25 mouse cellular contexts compared by ENCODE assay signal in genomic region chr3:42213163-42213562, GRCm38 (mm10).
"Had no signal": no experiment of that assay in that cellular context is flagged by ENCODE, and none has a peak within 500 bp of the region (broad histone marks: within the 10 kb centered on the region; RNA-seq: fewer than 3 reads in every experiment).

No protein-coding gene starts in this region.

- H3K4me3 ChIP-seq: gastrocnemius, adult 2 months; heart, embryonic 10.5 days; heart, embryonic 12.5 days; hindbrain, embryonic 10.5 days; hindbrain, embryonic 12.5 days; intestine, embryonic 15.5 days; layer of hippocampus, adult 2 months; left cerebral cortex, adult 2 months; limb, embryonic 13.5 days; limb, embryonic 15.5 days; liver, embryonic 12.5 days had no signal

- ATAC-seq: hindbrain, embryonic 16.5 days; inflammation-experienced regulatory T-cells, adult 6 months; intestine, embryonic 15.5 days; intestine, postnatal 0 days; liver, embryonic 12.5 days had no signal

- H3K27ac ChIP-seq: gastrocnemius, adult 2 months; heart, embryonic 10.5 days; hindbrain, embryonic 10.5 days; hindbrain, embryonic 12.5 days; hindbrain, embryonic 14.5 days; intestine, embryonic 15.5 days; layer of hippocampus, adult 2 months; left cerebral cortex, adult 2 months; limb, embryonic 13.5 days; limb, embryonic 15.5 days; liver, embryonic 12.5 days had no signal

- H3K27me3 ChIP-seq: heart, embryonic 12.5 days; hindbrain, embryonic 12.5 days; intestine, embryonic 15.5 days; limb, embryonic 13.5 days; limb, embryonic 15.5 days; liver, embryonic 12.5 days had no signal

- DNase-seq: gastrocnemius, adult 2 months; gastrocnemius, postnatal 10 days; gastrocnemius, postnatal 25 days; heart, postnatal 10 days; heart, postnatal 4 days; kidney, adult 18-20 months; kidney, adult 8-10 months; kidney, postnatal 10 days; kidney, postnatal 25 days; kidney, postnatal 4 days; left cerebral cortex, postnatal 4 days had no signal

- H3K36me3 ChIP-seq: heart, embryonic 10.5 days; heart, embryonic 12.5 days; hindbrain, embryonic 10.5 days; hindbrain, embryonic 12.5 days; intestine, embryonic 15.5 days; limb, embryonic 13.5 days; limb, embryonic 15.5 days; liver, embryonic 12.5 days had no signal

- H3K9ac ChIP-seq: heart, embryonic 12.5 days; hindbrain, embryonic 12.5 days; hindbrain, embryonic 14.5 days; intestine, embryonic 15.5 days; limb, embryonic 13.5 days; limb, embryonic 15.5 days; liver, embryonic 12.5 days had no signal

- H3K4me2 ChIP-seq: heart, embryonic 12.5 days; hindbrain, embryonic 12.5 days; hindbrain, embryonic 14.5 days; intestine, embryonic 15.5 days; limb, embryonic 13.5 days; limb, embryonic 15.5 days; liver, embryonic 12.5 days had no signal

- H3K4me1 ChIP-seq: heart, embryonic 10.5 days; heart, embryonic 12.5 days; hindbrain, embryonic 10.5 days; intestine, embryonic 15.5 days; limb, embryonic 15.5 days; liver, embryonic 12.5 days had no signal

- H3K9me3 ChIP-seq: heart, embryonic 10.5 days; heart, embryonic 12.5 days; hindbrain, embryonic 10.5 days; hindbrain, embryonic 12.5 days; intestine, embryonic 15.5 days; limb, embryonic 13.5 days; limb, embryonic 15.5 days had no signal
